Mouse (Mus musculus) lung, adult 2 months (tissue): ENCODE measurements at regions not wholly inside any gene's neighbourhood (a gene's known extent, or its start where the extent isn't known, plus 50 kb on each side); places are given as distances from the start of the nearest gene placed in this dataset.

Source experiments
- CTCF ChIP-seq: fragments of 200-500 bp; IDR thresholded peaks from 2 replicates; pipeline ENCODE4 v1.5.1; 2011; ENCODE audit warnings: mild to moderate bottlenecking, low read length, control low read depth; ENCODE audit not compliant: insufficient read depth
- POLR2A ChIP-seq: fragments of 200-500 bp; IDR thresholded peaks from 2 replicates; pipeline ENCODE4 v1.6.1; 2011; ENCODE audit warnings: low read depth, mild to moderate bottlenecking, control low read depth, low read length, borderline replicate concordance; ENCODE audit errors: extremely low read depth

- TF ChIP-seq CTCF = no peak
- TF ChIP-seq POLR2A = no peak
These were observed 87.6 kb upstream of the Atp1a1 start for GRCm38 (mm10) chr3:101691937-101692604.
